Mouse (Mus musculus) neural tube, embryonic 12.5 days (tissue): Measurements from ENCODE around the gene Plekha6. TPM values are rescaled to one million over a fixed set of nuclear protein-coding genes. Genes with fewer than 3 reads are reported as not detected.

Experiments used
- ATAC-seq: fragments of 200-750 bp; cut with Nextera tagmentation; 2 replicates; pipeline ENCODE4 v1.8.0; 2017; ENCODE audit warnings: low read depth, mild to moderate bottlenecking, moderate TSS enrichment, moderate library complexity; ENCODE audit not compliant: low FRiP score
- H3K27ac ChIP-seq: fragments of 300-500 bp; sonication (generic); 2 replicates; pipeline ENCODE4 v1.5.1; 2016
- H3K27me3 ChIP-seq: fragments of 300-500 bp; sonication (generic); replicated peaks from 2 replicates; pipeline ENCODE4 v1.6.1; 2016; ENCODE audit warnings: mild to moderate bottlenecking
- H3K36me3 ChIP-seq: fragments of 300-500 bp; sonication (generic); 2 replicates; pipeline ENCODE4 v1.6.1; 2016; ENCODE audit warnings: mild to moderate bottlenecking
- H3K4me1 ChIP-seq: fragments of 300-500 bp; sonication (generic); 2 replicates; pipeline ENCODE4 v1.6.1; 2016
- H3K4me2 ChIP-seq: fragments of 300-500 bp; sonication (generic); replicated peaks from 2 replicates; pipeline ENCODE4 v1.6.1; 2016; ENCODE audit warnings: mild to moderate bottlenecking
- H3K4me3 ChIP-seq: fragments of 300-500 bp; sonication (generic); 2 replicates; pipeline ENCODE4 v1.5.1; 2016
- H3K9ac ChIP-seq: fragments of 300-500 bp; sonication (generic); 2 replicates; pipeline ENCODE4 v1.6.1; 2016; ENCODE audit warnings: mild to moderate bottlenecking
- H3K9me3 ChIP-seq: fragments of 300-500 bp; sonication (generic); 2 replicates; pipeline ENCODE4 v1.6.1; 2016; ENCODE audit warnings: mild to moderate bottlenecking
- WGBS: fragments of 180-500 bp; shearing (Covaris S2); methylation state at CpG from one replicate; pipeline ENCODE4 v1.1.7; 2016; 5-methylcytosine and 5-hydroxymethylcytosine counted together
- polyA plus RNA-seq: library from polyadenylated mRNA; unstranded; fragments of >200 nt; fragmentation: Nextera tagmentation; extraction: Ambion mirVana; gene quantifications from 2 replicates; pipeline ENCODE4 v1.2.1, GENCODE M21; 2016

The Plekha6 gene
- polyA plus RNA-seq, 1 experiment from 2014 or later: 28.4 TPM

- H3K36me3 ChIP-seq: peaks cover 67% of the 10 kb centered on the region
- no peak overlapping the region for H3K27ac ChIP-seq
- ATAC-seq: no peak
- H3K4me2 ChIP-seq: no peak overlapping the region
- no peaks in the 10 kb centered on the region for H3K9me3 ChIP-seq
- WGBS: 94% methylated on average over 19 of the region's 19 CpGs
- no peak overlapping the region for H3K4me3 ChIP-seq
- no peak overlapping the region for H3K9ac ChIP-seq
- H3K4me1 ChIP-seq: peaks cover 24% of the 10 kb centered on the region
- no peaks in the 10 kb centered on the region for H3K27me3 ChIP-seq
Observed at GRCm38 (mm10) chr1:133274163-133274562, 110.2 kb downstream of the Plekha6 start.

DNA sequence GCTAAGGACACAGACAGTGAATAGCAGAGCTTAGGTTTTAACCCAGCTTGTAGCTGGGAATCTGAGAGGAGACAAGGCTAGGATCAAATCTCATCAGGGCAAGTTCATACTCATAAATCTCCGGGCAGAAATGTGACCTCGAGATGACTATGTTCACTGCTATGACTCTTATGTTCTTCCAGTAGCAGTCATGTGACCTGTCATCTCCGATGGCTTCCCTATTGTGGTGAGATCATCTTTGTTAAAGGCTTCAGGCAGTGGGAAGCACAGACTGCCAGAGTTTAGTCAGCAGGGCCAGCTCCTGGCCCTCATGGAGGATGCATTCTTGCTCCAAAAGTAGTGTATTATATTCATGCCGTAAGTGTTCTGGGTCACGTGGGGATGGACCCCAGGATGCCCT is 113.0 kb downstream of the Plekha6 start:
- Histone ChIP-seq H3K9ac (no peak overlapping the region), H3K9me3 (no peaks in the 10 kb centered on the region), H3K27ac (no peak overlapping the region), H3K27me3 (no peaks in the 10 kb centered on the region), H3K4me1 (peaks cover 26% of the 10 kb centered on the region), H3K36me3 (peaks cover 62% of the 10 kb centered on the region), H3K4me3 (no peak overlapping the region), H3K4me2 (no peak overlapping the region)
- no peak for ATAC-seq
- WGBS: 79% methylated on average over 5 of the region's 5 CpGs

DNA sequence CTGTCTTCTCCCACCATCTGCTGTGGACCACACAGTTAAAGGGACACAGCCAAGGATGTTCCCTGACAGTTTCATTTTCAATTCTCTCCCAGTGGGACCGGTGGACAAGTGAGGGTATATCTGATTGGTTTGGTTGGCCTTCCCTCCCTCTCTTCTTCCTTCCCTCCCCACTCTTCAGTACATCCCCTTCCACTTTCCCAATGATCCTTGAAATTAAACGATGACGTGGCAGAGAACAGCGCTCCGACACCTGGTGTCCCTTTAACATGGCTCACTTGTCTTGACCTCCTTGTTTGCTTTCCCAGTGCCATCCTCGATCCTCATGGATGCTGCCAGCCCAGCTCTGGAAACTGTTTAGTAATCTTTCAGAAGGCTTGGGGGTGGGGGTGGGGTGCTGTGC is 114.5 kb downstream of the Plekha6 start:
- Histone ChIP-seq H3K27me3 (no peaks in the 10 kb centered on the region), H3K4me1 (peaks cover 26% of the 10 kb centered on the region), H3K4me3 (no peak overlapping the region), H3K4me2 (no peak overlapping the region), H3K27ac (no peak overlapping the region), H3K9ac (no peak overlapping the region), H3K36me3 (peaks cover 61% of the 10 kb centered on the region), H3K9me3 (no peaks in the 10 kb centered on the region)
- 0 out of 2 replicates have a peak, but pooled peaks have one; percentile 38 for ATAC-seq
- WGBS: 59% methylated on average over 6 of the region's 6 CpGs

DNA sequence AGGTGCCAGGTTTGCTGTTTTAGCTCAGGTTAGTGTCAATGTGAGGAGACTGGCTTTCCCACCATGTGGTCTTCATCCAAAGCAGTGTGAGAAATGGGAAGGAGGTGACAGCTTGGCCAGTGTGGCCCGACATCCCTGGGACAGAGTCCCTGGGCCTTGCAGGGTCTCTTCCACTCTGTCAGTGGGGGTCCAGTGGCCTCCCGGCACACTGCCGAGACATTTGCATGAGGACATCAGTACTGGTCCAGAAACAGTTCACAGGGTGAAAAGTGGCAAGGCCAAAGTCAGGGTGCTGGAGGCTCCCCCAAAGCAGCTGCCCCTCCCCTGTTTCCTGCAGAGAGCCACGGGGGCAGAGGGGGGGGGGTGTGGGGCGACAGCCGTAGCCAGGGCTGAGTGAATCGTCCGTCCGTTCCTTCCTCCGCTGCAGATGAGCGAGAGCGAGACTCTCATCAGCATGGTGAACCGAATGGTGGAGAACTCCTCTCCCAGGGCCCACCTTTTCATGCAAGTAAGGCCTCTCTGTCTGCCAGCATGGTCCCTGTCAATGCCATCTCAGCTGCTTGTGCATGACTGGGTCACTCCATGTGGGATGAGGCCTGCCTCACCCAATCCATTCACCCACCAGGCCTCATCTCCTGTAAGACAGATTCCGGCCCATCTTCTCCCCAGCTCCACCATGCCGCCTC is 115.1 kb downstream of the Plekha6 start:
- Histone ChIP-seq H3K9me3 (no peaks in the 10 kb centered on the region), H3K27ac (no peak overlapping the region), H3K4me1 (peaks cover 26% of the 10 kb centered on the region), H3K4me3 (no peak overlapping the region), H3K4me2 (no peak overlapping the region), H3K36me3 (peaks cover 56% of the 10 kb centered on the region), H3K27me3 (no peaks in the 10 kb centered on the region), H3K9ac (no peak overlapping the region)
- WGBS: 65% methylated on average over 15 of the region's 15 CpGs
- 0 out of 2 replicates have a peak, but pooled peaks have one; percentile 41 for ATAC-seq

- Histone ChIP-seq H3K27me3 (no peaks in the 10 kb centered on the region), H3K4me1 (peaks cover 26% of the 10 kb centered on the region), H3K27ac (no peak overlapping the region), H3K9me3 (no peaks in the 10 kb centered on the region), H3K4me3 (no peak overlapping the region), H3K36me3 (peaks cover 54% of the 10 kb centered on the region), H3K9ac (no peak overlapping the region), H3K4me2 (no peak overlapping the region)
- WGBS: 89% methylated on average over 11 of the region's 11 CpGs
- ATAC-seq: no peak
Observed at GRCm38 (mm10) chr1:133279632-133280093, 115.7 kb downstream of the Plekha6 start.

DNA sequence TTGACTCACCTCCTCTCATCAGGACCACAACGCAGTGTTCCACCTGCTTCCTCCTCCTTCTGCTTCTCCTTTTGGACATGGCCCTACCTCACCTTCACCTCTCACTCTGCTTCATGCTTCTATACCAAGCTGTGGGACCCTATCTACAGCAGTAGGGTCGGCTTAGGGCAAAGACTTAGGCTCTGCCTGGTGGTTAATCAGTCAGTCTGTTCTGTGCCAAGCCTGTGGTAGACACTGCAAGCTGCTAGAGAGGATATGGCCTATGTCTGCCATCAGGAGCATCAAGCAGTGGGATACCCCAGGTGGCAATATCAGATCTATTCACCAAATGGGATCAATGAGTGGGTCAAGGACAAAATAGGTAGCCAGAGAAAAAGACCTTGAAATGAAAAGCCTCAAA is 116.5 kb downstream of the Plekha6 start:
- H3K27me3 ChIP-seq: no peaks in the 10 kb centered on the region
- no peak overlapping the region for H3K9ac ChIP-seq
- H3K9me3 ChIP-seq: no peaks in the 10 kb centered on the region
- no peak overlapping the region for H3K4me2 ChIP-seq
- ATAC-seq: no peak
- peaks cover 26% of the 10 kb centered on the region for H3K4me1 ChIP-seq
- H3K4me3 ChIP-seq: no peak overlapping the region
- H3K36me3 ChIP-seq: peaks cover 55% of the 10 kb centered on the region
- 87% methylated on average over 2 of the region's 2 CpGs for WGBS
- no peak overlapping the region for H3K27ac ChIP-seq

DNA sequence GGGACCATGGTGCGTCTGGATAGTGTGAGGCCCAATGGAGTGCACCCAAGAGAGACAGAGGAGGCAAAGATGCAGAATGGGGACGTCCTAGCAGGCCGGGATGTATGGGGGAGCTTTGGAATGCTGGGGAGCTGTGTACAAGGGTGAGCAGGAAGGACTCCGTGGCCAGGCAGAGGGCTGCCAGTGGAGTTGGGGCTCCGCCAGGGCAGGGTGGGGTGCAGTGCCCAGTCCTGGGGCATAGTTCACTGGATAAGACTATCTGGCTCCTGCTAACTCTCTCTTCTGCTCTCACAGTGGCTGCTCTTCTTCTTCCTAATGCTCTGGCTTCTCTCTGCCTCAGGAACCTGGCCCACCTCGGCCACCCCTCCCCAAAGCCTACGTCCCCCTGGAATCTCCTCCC is 121.9 kb downstream of the Plekha6 start:
- Histone ChIP-seq H3K9ac (no peak overlapping the region), H3K4me2 (no peak overlapping the region), H3K9me3 (no peaks in the 10 kb centered on the region), H3K4me1 (no peaks in the 10 kb centered on the region), H3K27me3 (no peaks in the 10 kb centered on the region), H3K4me3 (no peak overlapping the region), H3K36me3 (peaks cover 69% of the 10 kb centered on the region), H3K27ac (no peak overlapping the region)
- ATAC-seq: no peak
- 85% methylated on average over 7 of the region's 7 CpGs for WGBS

GRCm38 (mm10) chr1:133287051-133287450 is 123.0 kb downstream of the Plekha6 start:
- 89% methylated on average over 4 of the region's 4 CpGs for WGBS
- ATAC-seq: no peak
- no peaks in the 10 kb centered on the region for H3K27me3 ChIP-seq
- peaks cover 65% of the 10 kb centered on the region for H3K36me3 ChIP-seq
- H3K4me1 ChIP-seq: no peaks in the 10 kb centered on the region
- no peak overlapping the region for H3K4me3 ChIP-seq
- H3K4me2 ChIP-seq: no peak overlapping the region
- H3K9ac ChIP-seq: no peak overlapping the region
- H3K27ac ChIP-seq: no peak overlapping the region
- no peaks in the 10 kb centered on the region for H3K9me3 ChIP-seq

DNA sequence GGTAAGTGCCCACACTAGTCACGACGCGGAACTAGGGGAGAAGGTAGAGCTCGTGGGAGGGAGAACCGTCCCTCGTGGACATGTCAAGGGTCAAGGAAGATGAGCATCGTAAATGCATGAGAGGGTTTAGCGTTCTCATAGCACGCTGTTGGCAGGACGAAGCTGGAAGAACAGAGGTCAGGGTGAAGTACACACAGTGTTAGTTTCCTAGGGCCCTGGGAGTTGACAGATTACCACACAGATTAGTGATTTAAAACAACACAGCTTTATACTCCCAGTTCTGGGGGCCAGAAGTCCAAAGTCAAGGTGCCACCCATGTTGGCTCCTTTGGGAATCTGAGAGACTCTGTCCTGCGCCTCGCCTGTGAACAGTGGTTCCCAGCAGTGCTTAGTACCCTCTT is 123.9 kb downstream of the Plekha6 start:
- WGBS: 89% methylated on average over 12 of the region's 12 CpGs
- Histone ChIP-seq H3K4me2 (no peak overlapping the region), H3K9ac (no peak overlapping the region), H3K9me3 (no peaks in the 10 kb centered on the region), H3K27me3 (no peaks in the 10 kb centered on the region), H3K4me1 (no peaks in the 10 kb centered on the region), H3K27ac (no peak overlapping the region), H3K36me3 (peaks cover 65% of the 10 kb centered on the region), H3K4me3 (no peak overlapping the region)
- ATAC-seq: no peak

- H3K9ac ChIP-seq: no peak overlapping the region
- peaks cover 8% of the 10 kb centered on the region for H3K4me1 ChIP-seq
- H3K27me3 ChIP-seq: no peaks in the 10 kb centered on the region
- H3K36me3 ChIP-seq: peaks cover 65% of the 10 kb centered on the region
- WGBS: 89% methylated on average over 6 of the region's 6 CpGs
- H3K4me3 ChIP-seq: no peak overlapping the region
- H3K4me2 ChIP-seq: no peak overlapping the region
- no peak overlapping the region for H3K27ac ChIP-seq
- no peaks in the 10 kb centered on the region for H3K9me3 ChIP-seq
- ATAC-seq: no peak
Observed at GRCm38 (mm10) chr1:133291888-133292287, 127.9 kb downstream of the Plekha6 start.

DNA sequence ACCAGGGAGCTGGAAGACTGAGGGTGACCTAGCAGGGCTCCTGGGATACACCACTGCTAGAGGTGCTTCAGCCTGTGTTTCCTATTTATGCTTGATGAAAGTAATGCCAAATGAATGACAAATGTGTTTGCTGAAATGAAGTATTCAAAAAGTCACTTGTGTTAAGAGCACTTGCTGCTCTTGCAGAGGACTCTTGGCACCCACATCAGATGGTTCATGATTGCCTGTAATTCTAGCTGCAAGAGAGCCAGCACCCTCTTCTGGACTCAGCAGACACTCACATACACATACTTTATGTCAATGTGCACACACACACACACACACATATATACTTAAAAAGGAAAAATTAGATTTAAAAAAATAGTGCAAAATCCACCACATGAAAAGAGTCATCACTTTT is 128.6 kb downstream of the Plekha6 start:
- H3K4me3 ChIP-seq: no peak overlapping the region
- no peak for ATAC-seq
- H3K9ac ChIP-seq: no peak overlapping the region
- peaks cover 58% of the 10 kb centered on the region for H3K36me3 ChIP-seq
- no peak overlapping the region for H3K27ac ChIP-seq
- H3K9me3 ChIP-seq: no peaks in the 10 kb centered on the region
- peaks cover 9% of the 10 kb centered on the region for H3K4me1 ChIP-seq
- no peak overlapping the region for H3K4me2 ChIP-seq
- H3K27me3 ChIP-seq: no peaks in the 10 kb centered on the region

DNA sequence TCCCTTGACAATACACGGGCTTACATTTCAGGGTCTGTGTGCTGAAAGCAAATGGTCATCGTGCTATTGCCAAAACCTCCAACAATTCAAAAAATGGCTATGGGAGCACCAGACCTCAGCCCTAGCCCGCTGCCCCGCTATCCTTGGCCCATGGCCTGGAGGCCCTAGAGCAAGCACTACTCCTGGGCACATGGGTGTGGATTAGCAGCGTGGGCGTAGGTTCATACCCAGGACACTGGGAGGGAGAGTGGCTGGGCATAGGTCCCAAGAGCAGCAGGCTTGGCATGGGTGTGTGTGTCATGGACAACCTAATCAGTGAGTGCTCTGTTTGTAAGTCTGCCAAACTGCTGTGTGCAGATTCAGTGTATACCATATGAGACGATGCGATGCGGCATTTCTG is 132.4 kb downstream of the Plekha6 start:
- no peak for ATAC-seq
- no peak overlapping the region for H3K9ac ChIP-seq
- WGBS: 95% methylated on average over 9 of the region's 9 CpGs
- H3K4me2 ChIP-seq: no peak overlapping the region
- 0 out of 2 replicates have a peak, but pooled peaks cover 4% of the 10 kb centered on the region for H3K27me3 ChIP-seq
- peaks cover 57% of the 10 kb centered on the region for H3K36me3 ChIP-seq
- peaks cover 24% of the 10 kb centered on the region for H3K4me1 ChIP-seq
- no peak overlapping the region for H3K27ac ChIP-seq
- no peaks in the 10 kb centered on the region for H3K9me3 ChIP-seq
- H3K4me3 ChIP-seq: no peak overlapping the region

DNA sequence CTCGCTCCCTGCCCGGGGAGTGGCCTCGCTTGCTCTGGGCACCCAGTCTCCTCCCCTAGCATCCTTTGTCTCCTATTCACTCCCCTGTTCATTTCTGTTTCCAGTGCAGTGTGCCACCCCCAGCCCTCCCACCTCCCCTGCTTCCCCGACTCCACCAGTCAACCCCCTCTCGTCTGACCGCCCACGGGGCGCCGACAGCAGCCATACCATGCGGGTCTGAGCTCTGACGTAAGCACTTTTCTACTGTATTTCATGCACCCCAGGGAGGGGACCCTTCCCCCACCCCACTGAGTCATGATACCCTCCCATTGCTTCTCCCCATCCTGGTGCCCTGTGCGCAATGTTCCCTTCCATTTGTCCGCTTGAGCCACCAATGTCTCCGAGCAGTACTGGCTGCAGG is 134.8 kb downstream of the Plekha6 start:
- Histone ChIP-seq H3K27me3 (0 out of 2 replicates have a peak, but pooled peaks cover 4% of the 10 kb centered on the region), H3K4me3 (no peak overlapping the region), H3K27ac (no peak overlapping the region), H3K36me3 (peaks cover 34% of the 10 kb centered on the region), H3K9ac (0 out of 2 replicates have a peak overlapping the region, but pooled peaks have one; percentile 38), H3K4me2 (peak overlapping the region; percentile 27; the same call in 1 of the 2 replicates), H3K4me1 (peaks cover 24% of the 10 kb centered on the region), H3K9me3 (no peaks in the 10 kb centered on the region)
- 38% methylated on average over 14 of the region's 14 CpGs for WGBS
- ATAC-seq: peak; percentile 26; the same call in 1 of the 2 replicates
